Mouse (Mus musculus): ENCODE data around the gene Sae1.

Sae1 gene

DNA sequence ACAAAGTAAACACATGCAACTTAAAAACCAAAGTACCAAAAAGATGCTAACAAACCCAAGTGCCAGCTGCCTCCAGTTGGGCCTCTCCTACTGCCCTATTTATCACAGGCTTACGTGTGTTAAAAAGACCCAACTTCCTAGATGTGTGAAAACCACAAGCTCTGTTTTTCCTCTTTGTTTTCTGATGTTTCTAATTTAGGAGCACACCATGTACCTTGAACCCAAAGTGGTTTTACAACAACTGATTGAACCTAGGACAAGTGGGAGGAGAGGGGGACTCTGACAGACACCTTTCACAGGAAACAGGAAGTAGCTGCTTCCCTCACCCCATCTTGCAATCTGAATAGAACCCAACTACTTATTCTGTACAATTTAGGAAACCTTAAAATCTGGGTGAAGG lies 23.3 kb downstream of the Sae1 start:
- peak; percentile 64 for DNase-seq (ENCODE audit: low read depth, low spot score)

DNA sequence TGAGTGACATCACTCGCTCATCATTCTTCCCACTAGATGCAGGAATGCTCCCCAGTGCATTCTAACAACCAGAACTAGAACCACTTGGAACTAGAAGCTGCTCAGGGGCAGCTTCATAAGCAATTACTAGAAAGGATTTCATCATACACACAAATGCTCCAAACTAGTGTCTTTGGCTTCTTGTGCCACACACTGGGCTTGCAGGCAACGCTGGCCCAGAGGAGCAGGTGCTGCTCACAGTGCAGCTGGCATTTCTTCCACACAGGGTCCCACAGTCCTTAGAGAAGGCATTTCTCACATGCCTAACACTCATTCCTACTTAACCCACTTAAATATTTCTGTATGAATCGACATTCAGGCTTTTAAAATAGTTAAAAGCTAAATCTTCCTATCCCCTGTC lies 30.0 kb downstream of the Sae1 start:
- DNase-seq (ENCODE audit: low read depth, low spot score): no peak

- no peak for DNase-seq (ENCODE audit: low read depth, low spot score)
Measured at GRCm38 (mm10) chr7:16355854-16356594, 31.6 kb downstream of the Sae1 start.

DNA sequence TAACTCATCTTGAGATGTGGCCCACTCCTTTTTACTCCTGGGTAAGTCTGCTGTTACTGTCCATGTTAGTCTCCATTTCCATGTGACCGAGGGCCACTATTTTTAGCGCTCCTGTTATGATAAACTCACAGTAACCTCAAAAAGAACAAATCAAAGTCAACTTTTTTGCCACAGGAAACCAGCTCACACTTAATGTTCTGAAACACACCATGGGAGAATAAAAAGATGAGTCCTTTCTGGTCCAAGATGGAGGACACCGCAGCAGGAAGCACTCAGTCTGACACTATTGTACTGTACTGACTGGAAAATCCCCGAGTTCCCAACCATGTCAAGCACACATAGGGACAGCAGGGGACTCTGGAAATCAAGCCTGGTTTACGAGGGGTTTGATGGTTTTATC lies 37.6 kb downstream of the Sae1 start:
- no peak for DNase-seq (ENCODE audit: low read depth, low spot score)

DNA sequence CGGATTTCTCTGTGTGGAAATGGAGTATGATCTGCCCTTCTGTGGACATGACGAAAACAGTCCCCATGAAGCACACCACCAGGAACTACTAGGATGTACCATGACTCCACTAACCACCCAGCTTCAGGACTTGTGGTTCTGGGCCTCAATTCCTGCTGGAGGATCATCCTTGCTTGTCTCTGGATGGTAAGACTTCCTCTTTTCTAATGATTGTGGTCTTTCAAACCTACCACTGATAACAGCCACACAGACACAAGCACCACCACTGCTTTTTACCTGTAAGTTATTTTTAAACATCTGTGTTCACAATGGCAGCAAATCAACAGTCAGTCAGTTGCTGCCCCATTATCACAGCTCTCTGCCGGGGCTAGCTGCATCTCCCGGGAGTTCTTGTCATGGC lies 42.3 kb downstream of the Sae1 start:
- DNase-seq (ENCODE audit: low read depth, low spot score): no peak

DNA sequence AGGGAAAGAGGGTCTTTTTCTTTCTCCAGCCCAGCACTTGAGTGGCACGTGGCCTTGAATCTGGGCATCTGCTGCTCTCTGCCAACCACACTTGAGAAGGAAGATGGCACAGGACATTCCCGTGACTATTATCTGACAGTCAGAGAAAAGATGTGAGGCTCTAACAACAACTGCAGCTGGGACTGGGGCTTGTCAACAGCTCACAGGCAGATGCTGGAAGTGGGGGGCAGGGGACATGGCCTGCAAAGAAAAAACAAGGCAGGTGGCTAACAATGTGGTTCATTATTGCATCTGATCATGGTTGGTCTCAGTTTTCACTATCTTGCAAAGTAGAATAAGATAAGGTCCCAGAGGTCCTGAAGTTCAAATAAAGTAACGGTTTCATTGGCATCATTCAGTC lies 43.0 kb downstream of the Sae1 start:
- no peak for DNase-seq (ENCODE audit: low read depth, low spot score)

- peak; percentile 37 for DNase-seq (ENCODE audit: low read depth, low spot score)
Measured at GRCm38 (mm10) chr7:16337733-16338132, 49.9 kb downstream of the Sae1 start.

DNA sequence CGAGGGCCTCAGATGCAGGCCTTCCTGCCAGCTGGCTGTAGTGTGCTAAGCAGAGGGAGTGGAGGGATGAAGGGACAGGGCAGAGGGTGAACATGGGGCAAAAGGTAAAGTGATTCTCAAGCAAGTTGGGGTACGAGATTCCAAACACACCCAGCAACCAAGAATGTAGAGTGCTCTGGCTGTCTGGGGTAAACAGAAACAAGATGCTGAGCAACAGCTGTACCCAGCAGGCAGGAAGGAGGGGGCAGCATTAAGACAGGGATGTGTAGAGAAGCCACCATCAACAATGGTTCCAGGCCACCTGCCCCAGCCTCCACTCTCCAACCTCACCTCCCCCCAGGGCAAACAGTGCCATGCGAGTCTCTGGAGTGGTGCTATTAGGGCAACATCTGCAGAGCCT lies 58.5 kb downstream of the Sae1 start:
- DNase-seq (ENCODE audit: low read depth, low spot score): no peak

DNA sequence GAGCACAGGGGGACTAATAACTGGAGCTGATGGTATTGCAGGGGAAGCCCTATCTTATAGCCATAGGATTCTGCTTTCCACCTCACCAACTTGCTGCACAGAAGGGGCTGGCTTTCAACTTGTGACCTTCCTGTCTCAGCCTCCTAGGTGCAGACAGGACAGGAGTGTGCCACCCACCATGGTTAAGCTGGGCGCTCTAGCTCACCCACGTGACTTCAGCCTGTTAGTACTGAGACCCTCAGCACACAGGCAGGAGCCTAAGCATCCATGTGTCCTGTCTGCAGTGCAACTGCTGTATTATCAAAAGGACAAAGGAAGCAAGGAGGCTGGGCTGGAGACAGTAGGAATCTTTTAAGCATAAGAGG lies 61.0 kb downstream of the Sae1 start:
- no peak for DNase-seq (ENCODE audit: low read depth, low spot score)

DNA sequence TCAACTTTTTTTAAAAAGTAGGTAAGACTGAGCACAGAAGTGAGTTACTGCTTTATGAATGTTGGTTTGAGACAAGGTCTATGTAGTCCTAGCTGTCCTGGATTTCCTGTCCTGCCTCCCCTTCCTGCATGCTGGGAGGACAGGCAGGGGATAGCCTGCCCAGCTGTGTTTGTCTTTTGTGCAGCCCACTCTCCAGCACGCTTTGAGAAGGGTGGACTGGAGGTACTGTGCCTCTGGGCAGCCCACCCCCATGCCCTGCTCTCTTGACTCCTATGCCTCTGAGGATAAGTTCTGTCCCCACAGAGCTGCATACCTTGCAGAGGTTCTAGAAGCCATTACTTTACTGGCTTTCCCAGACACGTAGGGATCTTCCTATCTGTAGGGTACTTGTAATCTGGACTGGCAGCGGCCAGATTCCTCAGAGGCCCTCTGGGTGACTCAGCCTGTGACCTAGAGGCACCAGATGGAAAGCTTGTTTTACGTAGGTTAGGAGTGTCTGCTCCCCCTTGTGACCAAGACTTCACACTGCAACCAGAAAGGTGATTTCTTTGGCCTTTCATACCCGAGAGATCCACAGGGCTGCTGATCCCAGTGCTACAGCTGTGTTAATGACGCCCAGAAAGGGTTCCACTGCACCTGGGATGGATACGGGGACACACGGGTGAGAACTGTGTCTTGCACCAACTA lies 61.5 kb downstream of the Sae1 start:
- DNase-seq (ENCODE audit: low read depth, low spot score): peak; percentile 86

DNA sequence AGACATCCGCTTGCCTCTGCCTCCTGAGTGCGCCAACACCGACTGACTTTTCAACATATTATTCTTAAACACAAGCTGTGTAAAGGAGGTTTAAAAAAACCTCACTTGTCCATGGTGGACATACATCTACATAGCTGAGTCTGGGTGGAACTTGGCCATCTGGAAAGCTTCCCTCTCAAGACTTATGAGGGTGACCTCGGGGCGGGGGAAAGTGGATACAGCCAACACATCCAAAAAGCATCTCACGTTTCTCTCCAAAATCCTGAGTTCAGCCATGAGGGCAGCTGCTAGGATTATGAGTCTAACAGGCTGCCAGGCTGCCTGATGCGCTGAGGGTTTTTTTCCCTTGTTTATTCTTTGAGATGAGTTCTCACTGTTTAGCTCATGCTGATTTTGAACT lies 62.9 kb downstream of the Sae1 start:
- DNase-seq (ENCODE audit: low read depth, low spot score): no peak

- DNase-seq (ENCODE audit: low read depth, low spot score): no peak
Measured at GRCm38 (mm10) chr7:16320479-16320878, 67.1 kb downstream of the Sae1 start.

GRCm38 (mm10) chr7:16319216-16319615 lies 68.4 kb downstream of the Sae1 start:
- DNase-seq (ENCODE audit: low read depth, low spot score): no peak

GRCm38 (mm10) chr7:16317094-16317493 lies 70.5 kb downstream of the Sae1 start:
- DNase-seq (ENCODE audit: low read depth, low spot score): no peak

- DNase-seq (ENCODE audit: low read depth, low spot score): no peak
Measured at GRCm38 (mm10) chr7:16315222-16315759, 72.3 kb downstream of the Sae1 start.

- DNase-seq (ENCODE audit: low read depth, low spot score): no peak
Measured at GRCm38 (mm10) chr7:16314221-16314775, 73.3 kb downstream of the Sae1 start.

- peak; percentile 89 for DNase-seq (ENCODE audit: low read depth, low spot score)
Measured at GRCm38 (mm10) chr7:16313481-16314220, 74.0 kb downstream of the Sae1 start.

GRCm38 (mm10) chr7:16312672-16313311 lies 74.8 kb downstream of the Sae1 start:
- peak; percentile 71 for DNase-seq (ENCODE audit: low read depth, low spot score)

DNA sequence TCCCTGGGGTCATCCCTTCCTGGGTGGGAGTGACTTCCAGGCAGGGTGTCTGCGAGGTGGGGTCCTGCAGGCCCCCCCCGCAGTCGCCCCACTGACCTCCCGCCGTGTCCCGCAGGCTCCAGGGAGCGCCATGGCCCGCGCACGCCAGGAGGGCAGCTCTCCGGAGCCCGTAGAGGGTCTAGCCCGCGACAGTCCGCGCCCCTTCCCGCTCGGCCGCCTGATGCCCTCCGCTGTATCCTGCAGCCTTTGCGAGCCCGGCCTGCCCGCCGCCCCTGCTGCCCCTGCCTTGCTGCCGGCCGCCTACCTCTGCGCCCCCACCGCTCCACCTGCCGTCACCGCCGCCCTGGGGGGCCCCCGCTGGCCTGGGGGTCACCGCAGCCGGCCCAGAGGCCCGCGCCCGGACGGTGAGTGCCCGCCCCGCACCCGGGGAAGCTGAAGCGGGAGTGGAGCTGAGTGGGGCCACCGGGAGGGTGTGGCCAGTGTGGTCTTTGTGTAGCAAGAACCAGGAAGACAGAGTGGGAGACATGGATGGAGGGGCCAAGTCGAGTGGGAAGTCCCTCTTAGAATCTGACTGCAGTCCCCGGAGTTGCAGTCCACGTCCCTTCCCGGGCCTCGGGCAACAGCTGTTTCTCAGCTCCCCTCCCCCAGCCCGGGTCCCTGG lies 75.5 kb downstream of the Sae1 start:
- peak; percentile 44 for DNase-seq (ENCODE audit: low read depth, low spot score)

- DNase-seq (ENCODE audit: low read depth, low spot score): peak; percentile 75
Measured at GRCm38 (mm10) chr7:16311453-16312004, 76.1 kb downstream of the Sae1 start.

Measured in CD4-positive, CD25-positive, alpha-beta regulatory T cell, adult 2 months (primary cell).